Mouse (Mus musculus) cerebellum, postnatal 36 days (tissue): ENCODE measurements around the gene Etnk1.
"Not testable (repeated sequence)": the region's sequence is repeated elsewhere in the genome, so short reads cannot be mapped to it uniquely, and the experiment has no call there.

ENCODE experiments used
- DNase-seq, 2 experiments: peaks; one replicate each; pipeline ENCODE4 v3.0.0; 2021 to 2022; ENCODE audit warnings: mixed read lengths in 2 of 2

The Etnk1 gene

GRCm38 (mm10) chr6:143166452-143167357 is at the start of gene Etnk1:
Etnk1 (plus strand) TSS chr6:143167221.
- peak; percentile 98 to 99 for DNase-seq

DNA sequence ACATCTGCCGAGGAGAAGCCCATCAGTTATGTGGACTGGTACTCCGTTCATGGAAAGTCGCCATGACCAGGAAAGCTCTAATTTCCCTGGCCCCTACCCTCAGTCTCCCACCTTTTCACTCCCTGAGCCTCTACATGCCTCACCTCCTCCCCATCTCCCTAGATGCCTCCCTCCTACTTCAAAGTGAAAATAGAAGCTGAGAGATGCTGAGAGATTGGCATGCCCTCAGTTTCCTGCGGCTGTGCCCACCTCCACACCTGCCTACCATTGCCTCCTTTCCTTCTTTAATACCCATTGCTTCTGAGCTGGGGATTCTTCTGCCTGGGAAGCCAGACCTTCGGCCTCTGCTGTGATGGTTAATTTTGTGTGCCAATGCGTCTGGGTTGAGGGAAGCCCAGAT is 47.7 kb upstream of the Etnk1 start:
- DNase-seq: no peak

DNA sequence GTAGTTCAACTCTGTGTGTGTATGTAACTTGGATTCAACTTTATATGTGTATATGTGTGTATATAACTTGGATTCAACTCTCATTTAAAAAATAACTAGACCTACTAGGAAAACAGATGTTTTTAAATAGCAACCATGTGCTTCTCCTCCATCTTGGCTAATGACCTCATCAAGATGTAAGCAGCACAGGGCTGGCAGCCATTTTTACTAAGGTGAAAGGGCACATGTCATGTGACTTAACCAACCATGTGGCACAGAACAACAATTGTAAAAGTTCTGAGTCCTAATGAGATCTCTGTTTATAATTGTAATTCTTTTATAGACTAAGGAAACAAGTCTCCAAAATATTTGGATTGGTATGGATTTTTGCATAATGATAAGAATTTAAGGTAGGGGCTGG is 41.3 kb upstream of the Etnk1 start:
- DNase-seq: no peak

- DNase-seq: no peak
Measured at GRCm38 (mm10) chr6:143129466-143129865, 37.6 kb upstream of the Etnk1 start.

DNA sequence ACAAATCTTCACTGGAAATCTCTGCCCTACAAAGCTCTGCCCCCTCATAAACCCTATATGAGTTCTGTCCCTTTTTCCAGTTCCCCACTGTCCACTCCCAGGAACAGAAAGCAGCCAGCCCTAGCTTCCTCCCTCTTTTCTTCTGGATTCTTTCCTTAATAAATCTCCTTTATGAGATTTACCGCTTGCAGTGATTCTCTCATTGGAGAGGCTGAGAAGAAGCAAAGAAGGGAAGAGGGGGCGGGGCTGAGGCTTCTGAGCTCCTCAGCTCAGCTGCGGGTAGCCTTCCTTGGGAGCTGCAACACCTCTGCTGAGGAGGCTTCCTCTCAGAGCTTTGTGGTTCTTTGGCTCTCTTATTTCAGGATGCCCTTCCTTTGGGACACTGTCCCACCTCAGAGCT is 37.1 kb upstream of the Etnk1 start:
- no peak for DNase-seq

DNA sequence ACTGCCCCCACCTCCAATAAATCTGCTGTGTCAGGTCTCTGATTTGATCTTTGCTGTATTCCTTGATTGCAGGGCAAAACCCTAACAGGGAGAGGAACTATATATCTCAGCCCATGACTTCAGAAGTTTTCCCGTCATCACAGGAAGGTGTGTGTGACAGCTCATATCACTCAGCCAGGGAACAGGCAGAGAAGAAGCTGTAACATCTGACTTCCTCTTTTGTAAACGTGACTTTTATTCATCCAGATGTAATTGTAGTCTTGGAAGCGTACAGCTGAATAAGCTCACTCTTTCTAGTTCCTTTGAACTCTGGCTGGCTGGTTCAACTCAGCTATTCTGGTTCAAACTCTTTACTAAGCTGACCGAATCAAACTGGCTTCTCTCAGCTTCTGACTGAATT is 36.6 kb upstream of the Etnk1 start:
- DNase-seq: no peak

DNA sequence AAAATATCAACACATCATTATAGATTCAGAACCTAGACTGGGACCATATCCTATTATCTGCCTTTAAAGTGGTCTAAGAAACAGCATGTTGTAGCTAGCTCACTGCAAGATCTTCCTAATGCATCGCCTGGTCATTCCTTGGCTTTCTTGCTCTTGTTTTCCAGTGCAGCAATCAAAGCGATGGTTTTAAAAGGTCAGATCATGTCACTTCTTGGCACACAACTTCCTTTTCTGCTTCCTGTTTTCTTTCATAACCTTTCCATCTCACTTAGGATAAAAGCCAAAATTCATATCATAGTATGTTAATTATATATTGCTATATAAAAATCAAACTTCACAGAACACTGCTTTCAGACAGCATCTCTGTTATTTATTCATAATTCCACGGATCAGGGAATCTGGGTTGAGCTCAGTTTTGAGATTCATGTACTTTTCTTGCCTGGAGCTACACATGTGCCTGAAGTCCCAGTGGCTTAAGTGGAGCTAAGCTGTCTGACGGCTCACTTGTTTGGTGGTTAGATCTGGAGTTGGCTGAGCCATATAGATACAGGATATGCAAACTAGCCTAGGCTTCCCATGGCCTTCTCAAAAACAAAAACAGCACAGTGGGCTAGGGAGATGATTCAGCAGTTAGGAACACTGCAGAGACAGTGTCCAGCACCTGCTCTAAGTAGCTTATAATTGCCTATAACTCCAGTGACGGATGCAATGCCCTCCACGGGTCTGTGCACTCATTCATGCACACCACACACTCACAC is 34.9 kb upstream of the Etnk1 start:
- no peak for DNase-seq

- no peak for DNase-seq
Measured at GRCm38 (mm10) chr6:143133150-143133549, 33.9 kb upstream of the Etnk1 start.

GRCm38 (mm10) chr6:143135097-143135496 is 31.9 kb upstream of the Etnk1 start:
- no peak for DNase-seq

- DNase-seq: no peak
Measured at GRCm38 (mm10) chr6:143136688-143137087, 30.3 kb upstream of the Etnk1 start.

DNA sequence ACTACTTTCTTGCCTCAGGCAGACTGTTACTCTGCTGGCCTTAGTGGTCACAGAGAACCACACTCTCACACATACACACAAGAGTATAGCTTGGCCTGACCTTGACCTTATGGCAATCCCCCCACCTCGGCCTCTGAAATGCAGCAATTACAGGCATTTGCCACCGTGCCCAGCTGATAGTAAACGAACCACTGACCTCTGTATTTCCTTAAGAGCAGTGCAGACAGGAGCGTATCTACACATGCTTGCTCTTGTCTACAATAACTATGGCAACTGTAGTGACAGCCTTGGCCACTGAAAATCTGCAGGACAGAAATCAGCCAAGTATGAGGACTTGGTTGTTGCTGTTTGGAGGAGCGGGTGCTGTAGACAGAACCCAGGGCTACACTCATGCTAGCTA is 29.7 kb upstream of the Etnk1 start:
- DNase-seq: no peak

DNA sequence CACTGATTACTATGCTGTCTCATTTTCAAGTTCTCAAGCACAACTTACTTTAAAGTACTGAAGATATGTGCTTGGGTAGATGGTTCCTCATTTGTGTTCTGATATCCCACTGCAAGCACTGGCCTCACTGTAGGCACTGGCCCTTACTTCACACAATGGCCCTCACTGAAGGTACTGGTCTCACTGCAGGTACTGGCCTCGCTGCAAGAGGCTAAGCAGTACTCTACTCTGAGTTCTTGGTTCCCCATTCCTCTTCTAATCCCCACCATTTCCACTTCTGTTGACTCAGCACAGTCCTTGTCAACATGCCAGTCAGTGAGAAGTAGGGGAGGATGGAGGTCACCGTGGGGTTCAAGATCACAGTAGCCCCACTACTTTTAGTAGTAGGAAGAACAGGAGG is 27.6 kb upstream of the Etnk1 start:
- DNase-seq: no peak

- no peak for DNase-seq
Measured at GRCm38 (mm10) chr6:143140884-143141283, 26.1 kb upstream of the Etnk1 start.

GRCm38 (mm10) chr6:143141624-143142592 is 25.1 kb upstream of the Etnk1 start:
- DNase-seq: not testable (repeated sequence)

DNA sequence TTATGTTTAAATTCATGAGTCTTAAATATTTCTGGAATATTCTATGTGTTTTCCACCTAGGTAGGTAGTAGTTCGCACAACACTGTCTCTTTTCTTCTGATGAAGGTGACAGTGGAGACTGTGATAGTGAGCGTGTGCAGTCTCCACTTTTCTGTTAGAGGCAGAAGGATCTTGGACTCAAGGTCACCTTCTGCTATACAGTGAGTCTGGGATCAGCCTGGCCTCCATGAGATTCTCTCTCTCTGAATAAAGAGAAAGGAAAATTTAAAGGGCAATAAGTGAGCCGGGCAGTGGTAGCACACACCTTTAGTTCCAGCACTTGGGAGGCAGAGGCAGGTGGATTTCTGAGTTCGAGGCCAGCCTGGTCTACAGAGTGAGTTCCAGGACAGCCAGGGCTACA is 24.2 kb upstream of the Etnk1 start:
- DNase-seq: no peak

DNA sequence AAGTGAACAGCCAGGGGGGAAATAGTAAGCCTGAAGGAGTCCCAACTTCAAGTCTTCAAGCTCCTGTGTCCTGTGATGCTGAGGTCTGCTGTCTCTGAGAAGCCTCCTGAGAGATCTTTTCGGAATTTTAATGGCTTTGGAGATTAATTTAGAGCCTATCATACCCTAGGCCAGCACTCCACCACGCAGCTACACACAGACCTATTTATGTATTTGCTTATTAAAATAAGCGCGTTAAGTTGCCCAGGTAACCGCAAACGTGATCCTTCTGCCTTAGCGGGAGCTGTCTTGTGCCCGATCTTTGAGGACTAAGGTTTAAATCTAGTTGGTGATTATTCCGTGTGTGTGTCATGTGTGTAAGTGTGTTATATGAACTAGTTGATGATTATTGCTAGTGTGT is 23.7 kb upstream of the Etnk1 start:
- DNase-seq: no peak

DNA sequence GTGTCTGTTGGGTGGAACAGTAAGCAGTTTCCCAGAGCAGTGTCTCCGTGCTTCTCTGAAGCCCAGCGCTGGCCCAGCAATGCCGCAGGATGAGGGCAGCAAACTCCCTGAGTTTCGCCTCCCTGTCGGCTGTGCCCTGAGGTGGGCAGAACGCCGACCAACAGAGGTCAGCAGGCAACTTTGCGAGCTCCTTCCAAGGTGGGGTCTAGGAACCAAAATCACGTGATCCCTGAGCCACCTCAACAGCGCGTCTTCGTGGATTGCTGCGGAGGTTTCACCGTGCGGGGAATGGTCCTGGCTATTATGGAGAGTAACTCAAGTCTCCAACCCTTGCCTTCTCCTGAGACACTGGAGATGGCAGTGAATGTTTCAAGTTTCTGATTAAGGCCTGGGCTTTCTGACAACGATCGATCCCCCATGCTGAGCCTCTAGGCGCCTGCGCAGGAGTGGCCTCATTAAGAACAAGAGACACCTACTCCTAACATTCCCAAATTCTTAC is 23.2 kb upstream of the Etnk1 start:
- peak; percentile 32 to 35 for DNase-seq

GRCm38 (mm10) chr6:143144556-143144955 is 22.5 kb upstream of the Etnk1 start:
- no peak for DNase-seq

GRCm38 (mm10) chr6:143145051-143145450 is 22.0 kb upstream of the Etnk1 start:
- no peak for DNase-seq

- no peak for DNase-seq
Measured at GRCm38 (mm10) chr6:143146756-143147155, 20.3 kb upstream of the Etnk1 start.

GRCm38 (mm10) chr6:143148868-143149267 is 18.2 kb upstream of the Etnk1 start:
- no peak for DNase-seq

GRCm38 (mm10) chr6:143149766-143150291 is 17.2 kb upstream of the Etnk1 start:
- DNase-seq: no peak
